Mouse (Mus musculus) layer of hippocampus, postnatal 25 days (tissue): ENCODE data around the gene Garem2. TPM values are rescaled to one million over a fixed set of nuclear protein-coding genes. Genes with fewer than 3 reads are reported as not detected.

Experiments
- DNase-seq, 2 experiments: peaks; one replicate each; pipeline ENCODE4 v3.0.0; 2022; ENCODE audit warnings: mixed read lengths in 2 of 2, low spot score in 1 of 2; ENCODE audit errors: extremely low spot score in 1 of 2
- total RNA-seq, 2 experiments: library from RNA; stranded (reverse); gene quantifications; 2 replicates each; pipeline ENCODE4 v1.2.3; 2021

Gene Garem2
- total RNA-seq, 2 experiments from 2014 or later, result 13.1 to 13.6 TPM

DNA sequence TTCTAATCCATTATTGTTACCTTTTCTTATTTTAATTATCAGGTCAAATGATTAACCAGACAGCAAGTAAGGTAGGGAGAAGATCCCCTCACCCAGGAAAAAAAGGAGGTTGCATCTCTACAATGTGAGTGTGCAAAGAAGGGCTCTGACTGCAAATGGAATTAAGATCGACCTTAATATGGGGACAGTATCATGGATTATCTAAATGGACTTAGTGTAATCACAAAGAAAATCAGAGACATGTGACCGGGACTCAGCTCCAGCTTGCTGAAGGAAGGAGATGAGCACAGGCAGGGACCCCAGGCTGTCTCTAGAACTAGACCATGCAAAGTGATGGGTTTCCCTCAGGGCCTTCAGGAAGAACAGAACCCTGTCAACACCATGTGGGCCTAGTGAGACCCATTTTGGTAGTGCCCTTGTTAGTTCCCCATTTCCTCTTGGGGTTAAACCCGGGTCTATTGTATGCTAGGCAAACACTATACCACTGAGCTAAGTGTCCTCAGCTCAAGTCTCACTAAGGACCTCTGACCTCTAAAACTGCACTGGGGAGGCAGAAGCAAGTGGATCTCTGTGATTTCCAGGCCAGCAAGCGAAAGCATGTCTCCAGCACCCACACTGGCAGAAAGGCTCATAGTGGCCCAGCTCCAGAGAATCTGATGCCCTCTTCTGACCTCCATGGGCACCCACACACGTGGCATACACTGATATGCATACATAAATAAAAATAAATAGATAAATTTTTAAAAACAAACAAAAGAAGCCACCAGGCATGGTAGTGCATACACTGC lies 43.4 kb downstream of the Garem2 start:
- DNase-seq, result no peak

DNA sequence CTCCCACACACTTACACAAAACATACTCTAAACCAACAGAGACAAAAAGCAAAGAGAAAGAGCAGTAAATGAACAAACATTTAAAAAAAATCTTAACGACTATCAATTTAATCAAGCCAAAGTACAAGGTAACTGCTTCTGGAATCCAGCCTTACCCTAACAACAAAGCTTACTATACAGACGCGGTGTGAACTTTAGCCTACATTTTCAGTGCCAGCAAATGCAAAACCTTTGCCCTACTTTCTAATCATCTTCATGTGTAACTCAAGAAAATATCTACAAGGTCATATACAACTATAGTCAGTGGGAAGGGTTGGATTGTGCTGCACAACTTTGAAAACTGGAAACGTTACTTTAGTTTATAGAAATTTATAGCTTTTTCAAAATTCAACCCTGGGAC lies 47.0 kb downstream of the Garem2 start:
- DNase-seq, result no peak

DNA sequence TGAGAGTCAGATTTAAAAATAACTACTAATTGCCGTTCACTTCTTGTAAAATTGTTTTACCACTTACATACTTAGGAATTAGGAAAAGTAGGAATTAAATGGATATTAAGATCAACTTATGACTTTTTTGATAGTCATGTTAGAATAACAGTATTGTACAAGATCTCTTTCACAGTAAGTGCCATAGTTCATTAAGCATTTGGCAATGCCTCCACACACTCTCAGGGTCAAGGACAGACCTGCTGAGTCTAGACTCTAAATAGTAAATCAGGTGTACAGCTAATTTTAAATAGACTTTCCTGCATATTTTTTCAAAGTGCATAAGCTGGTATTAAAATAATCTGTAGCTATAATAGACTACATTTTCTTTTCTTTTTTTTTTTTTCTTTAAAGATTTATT lies 47.5 kb downstream of the Garem2 start:
- DNase-seq, result no peak

DNA sequence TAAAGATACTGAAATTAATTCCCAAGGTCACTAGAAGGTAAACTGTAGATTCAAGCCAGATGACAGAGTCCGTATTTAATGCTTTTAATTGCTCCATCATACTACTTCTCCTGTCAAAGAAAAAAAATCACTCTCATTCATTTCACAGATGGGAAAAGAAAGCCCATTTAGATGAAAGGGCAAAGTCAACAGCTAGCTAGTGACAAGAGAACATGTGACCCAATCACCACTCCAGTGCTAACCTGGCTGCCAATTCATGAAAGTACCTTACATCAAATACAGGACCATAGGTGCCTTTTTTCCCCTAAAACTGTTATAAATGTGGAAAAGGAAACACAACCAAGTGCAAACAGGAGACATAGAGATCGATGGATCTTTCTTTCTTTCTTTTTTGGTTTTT lies 48.3 kb downstream of the Garem2 start:
- DNase-seq, result no peak

DNA sequence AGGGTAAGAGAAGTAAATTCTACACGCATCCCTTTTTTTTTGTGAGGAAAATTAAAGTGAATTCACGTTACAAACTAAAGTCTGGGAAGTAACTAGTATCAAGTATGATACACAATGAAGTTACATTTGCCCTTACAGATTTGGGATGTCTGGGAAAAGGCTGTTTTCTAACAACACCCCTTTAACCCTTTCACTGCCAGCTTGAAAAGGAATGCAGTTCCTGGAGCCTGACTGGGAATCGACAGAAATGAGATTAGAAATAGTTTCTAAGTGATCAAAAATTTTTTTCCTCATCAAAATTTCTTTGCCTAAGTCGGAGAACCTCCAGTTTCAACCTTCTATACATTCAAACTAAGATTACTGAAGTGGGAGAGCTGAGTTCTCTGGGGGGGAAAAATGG lies 49.1 kb downstream of the Garem2 start:
- no peak for DNase-seq

DNA sequence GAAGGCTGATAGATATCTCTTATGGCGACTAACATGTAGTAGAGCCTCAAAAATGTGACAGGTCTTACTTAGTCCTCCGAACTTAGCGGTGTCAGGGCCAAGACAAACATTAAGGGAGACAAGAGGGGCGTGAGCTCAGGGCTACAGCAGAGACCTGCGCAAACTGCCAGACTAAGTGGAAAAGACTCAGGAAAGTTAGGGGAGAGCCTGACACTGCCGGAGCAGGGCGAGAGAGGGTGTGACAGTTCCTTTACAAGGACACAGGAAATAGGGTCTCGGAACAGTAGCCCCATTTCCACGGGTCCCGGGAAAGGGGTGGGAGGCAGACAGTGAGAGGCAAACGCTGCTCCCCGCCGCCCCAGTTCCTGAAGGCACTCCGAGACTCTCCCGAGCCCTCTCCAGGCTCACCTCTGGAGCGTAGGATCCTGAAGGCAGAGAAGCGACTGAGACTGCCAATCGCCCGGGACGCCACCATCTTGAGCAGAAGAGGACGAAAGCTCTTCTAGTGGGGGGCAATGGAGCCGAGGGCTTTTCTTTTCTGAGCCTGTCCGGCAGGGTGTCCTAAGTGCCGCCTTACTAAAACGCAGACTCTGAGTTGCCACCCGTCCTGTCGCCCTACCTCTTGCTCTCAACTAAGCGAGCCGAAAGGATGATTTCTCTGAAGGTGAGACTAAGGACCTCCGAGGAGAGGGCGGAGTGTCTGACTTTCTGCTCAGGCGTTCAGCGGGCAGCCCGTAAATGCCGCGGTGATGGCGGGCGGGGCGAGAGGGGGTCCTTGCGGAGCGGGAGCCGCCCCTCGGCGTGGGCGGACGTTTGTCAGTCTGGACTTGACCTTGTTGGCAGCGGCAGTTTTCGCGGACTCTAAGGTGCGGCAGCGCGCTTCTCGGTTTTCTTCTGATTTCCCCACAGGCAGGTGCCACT lies 49.8 kb downstream of the Garem2 start, which contains the start of the genes Hadha and Hadhb:
Hadha (minus strand) TSS at position 689 of the 921 bp plus-strand sequence.
Hadhb (plus strand) TSS at position 775 of the 921 bp plus-strand sequence.
- DNase-seq, result peak; percentile 92 to 99

DNA sequence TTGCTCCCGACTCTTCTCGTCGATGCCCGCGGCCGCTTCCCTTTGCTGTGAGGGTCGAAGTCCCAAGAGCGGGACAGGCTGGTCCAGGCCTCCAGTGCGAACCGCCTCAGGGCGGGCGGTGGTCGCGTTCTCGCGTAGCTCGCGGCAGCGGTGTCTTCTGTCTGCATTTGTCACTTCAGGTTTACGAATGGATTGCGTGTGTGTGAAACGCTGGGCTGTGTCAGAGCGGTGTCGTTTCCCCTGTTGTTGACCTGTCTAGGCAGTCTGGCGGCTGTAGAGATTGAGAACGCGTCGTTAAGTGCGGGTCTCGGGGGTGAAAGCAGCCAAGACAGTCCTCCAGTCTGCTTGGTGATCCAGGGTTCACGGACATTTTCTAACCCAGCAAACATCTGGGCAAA lies 50.4 kb downstream of the Garem2 start:
- DNase-seq, result no peak

DNA sequence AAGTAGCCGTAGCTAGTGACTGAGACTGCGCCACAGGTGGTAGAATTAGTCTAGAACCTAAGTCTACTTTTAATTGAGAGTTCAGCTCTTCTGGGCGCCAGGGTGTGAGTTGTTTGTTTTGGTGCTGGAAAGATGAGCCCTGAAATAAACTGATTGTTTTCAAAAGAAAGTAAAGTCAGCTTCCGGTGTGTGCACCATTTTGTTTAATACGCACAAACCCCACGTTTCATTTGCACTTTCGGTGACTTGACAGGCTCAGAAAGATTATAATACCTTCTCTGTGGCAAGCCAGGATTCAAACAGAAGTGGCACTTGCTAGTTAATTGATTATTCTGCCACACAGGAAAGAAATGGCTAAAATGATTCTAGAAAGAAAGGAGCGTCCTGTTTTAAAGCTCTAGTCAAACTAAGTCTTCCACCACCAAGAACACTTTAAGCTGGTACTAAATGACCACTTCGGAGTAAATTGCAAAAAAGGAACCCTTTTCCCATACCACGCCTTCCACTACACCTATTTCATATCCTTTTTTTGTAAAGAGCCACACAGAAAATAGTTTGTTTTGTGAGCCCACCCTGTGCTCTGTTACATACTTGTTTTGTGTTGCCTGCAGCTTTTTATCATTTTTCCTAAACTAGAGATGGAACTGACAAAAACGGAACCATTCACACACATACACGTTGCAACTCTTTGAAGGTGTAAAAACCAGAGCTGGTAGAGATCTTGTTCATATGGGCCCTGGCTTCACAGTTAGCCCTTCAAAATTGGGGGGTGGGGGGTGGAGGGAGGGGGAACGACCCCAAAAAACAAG lies 51.1 kb downstream of the Garem2 start:
- no peak for DNase-seq

DNA sequence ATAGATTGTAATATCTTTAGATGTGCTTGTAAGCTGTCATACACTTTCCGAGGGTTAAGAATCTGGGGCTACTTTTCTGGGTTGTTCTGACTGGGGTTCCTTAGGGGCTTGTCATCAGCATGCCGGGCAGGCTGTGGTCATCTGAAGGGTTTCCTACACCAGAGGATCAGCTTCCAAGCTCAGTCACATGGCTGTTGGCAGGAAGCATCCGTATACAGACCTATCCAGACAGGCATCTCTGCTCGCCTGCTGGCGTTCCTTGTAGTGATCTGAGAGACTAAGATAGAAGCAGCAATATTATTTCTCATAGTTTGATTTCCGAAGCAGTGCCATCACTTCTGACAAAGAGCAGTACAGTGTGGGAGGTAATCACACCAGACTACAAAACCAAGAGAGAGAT lies 54.6 kb downstream of the Garem2 start:
- DNase-seq, result no peak

DNA sequence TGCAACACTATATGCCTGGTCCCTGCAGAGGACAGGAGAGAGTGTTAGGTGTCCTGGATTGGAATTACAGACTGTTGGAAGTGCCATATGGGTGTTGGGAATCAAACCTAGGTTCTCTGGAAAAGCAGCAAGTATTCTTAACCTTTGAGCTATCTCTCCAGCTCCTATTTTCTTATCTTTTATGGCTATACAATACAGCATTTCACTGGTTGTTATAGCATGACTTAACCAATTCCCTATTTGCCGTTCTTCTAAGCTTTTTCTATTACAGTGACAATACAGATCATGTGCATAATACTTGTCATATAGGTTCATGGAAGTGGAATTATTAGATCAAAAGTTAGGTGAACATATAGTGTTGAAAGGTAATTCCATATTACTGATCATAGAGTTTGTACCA lies 56.9 kb downstream of the Garem2 start:
- DNase-seq, result no peak

DNA sequence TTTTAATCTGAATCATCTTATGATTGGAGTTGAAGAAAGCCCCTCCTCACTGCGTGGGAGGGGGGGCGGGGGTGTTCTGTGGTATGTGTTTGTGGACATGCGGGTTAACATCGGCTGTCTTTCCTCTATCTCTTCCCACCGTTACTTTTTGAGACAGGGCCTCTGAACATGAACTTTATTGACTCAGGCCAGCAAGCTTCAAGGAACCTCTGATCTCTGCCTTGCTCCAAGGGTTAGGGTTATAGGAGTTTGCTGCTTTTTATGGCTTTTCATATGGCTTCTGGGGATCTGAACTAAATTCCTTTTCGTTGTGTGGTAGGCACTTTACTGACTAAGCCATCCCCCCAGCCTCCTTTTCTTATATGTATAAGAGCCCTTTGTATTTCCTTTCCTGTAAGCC lies 57.4 kb downstream of the Garem2 start:
- DNase-seq, result no peak

DNA sequence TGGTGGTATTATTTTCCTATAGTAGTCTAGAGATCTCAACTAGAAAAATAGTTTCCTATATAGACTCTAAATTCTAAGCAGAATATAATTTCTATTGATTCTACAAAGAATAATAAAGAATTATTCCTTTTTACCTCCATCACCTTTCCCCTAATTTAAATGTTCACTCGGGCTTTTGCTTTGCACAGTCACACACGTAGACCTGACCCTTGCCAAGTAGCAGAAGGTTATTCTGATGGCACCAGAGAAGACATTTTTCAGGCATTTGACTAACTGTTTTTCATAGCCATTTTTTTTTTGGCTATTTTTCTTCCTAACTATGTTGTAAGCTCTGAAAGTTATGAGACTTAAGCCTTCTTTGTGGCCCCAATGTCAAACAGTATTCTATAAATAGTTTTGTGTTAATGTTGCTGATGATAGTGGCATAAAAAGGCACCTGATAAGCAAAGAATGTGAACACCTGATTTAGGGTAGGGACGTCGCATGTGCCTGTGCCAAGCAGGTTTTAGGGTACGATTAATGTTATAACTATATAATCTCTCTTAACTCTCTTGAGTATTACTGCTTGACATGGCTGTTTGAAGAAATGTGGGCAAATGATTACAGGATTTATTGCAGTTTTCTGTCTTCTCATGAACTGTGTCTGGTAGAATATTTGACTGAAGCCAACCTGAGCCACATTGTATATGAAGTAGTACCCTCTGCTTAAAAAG lies 60.4 kb downstream of the Garem2 start:
- no peak for DNase-seq

Other genes starting within 250 kb of the Garem2 start
- not detected for gene Il6, start 92.0 kb upstream of the Garem2 start, total RNA-seq
- gene Tyms, start 31.5 kb upstream of the Garem2 start, total RNA-seq, result 1 to 10 TPM; 6.4 to 6.6 TPM
- gene 3110082J24Rik, start 925 bp downstream of the Garem2 start, total RNA-seq, result 1 to 10 TPM; 2.6 to 3.5 TPM
- 10 to 100 TPM; 69.9 to 73.9 TPM for gene Hadha, start 50.0 kb downstream of the Garem2 start, total RNA-seq
- gene Hadhb, start 50.1 kb downstream of the Garem2 start, total RNA-seq, result 10 to 100 TPM; 88.1 to 98.2 TPM
- not detected for gene Adgrf3, start 100.6 kb downstream of the Garem2 start, total RNA-seq
- 10 to 100 TPM; 36.7 to 37.8 TPM for gene Selenoi, start 127.4 kb downstream of the Garem2 start, total RNA-seq
- 10 to 100 TPM in 1 of 2 experiments, 1 to 10 TPM in 1; 8.1 to 14.3 TPM for gene Drc1, start 176.2 kb downstream of the Garem2 start, total RNA-seq